Mouse (Mus musculus): ENCODE measurements around the gene Dock7.

Dock7 gene

GRCm38 (mm10) chr4:99121123-99121755 is 524 bp upstream of the Dock7 start:
- in situ Hi-C loops (cut with MboI), result no loop called here

- in situ Hi-C loops (cut with MboI), result no loop called here
Observed at GRCm38 (mm10) chr4:99119051-99119450, 1.7 kb downstream of the Dock7 start.

DNA sequence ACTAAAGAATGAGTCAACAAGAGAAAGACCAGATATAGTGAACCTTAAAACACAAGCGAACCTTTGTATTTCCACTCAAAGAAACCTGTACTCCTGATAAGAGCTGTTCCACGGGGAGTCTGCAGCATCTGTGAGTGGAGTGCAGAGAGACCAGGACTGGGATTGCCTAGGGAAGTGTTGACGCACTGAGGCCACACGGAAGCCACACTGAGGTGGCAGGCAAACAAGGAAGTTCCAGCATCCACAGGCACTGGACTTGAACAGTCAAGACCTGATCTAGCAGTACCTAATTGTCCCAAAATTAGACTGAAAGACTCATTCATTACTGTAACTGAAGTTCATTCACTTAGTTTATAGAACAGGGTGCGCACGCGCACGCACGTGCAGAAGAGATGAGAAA is 4.9 kb downstream of the Dock7 start:
- in situ Hi-C loops (cut with MboI), result no loop called here

- in situ Hi-C loops (cut with MboI), result no loop called here
Observed at GRCm38 (mm10) chr4:99111670-99112069, 9.0 kb downstream of the Dock7 start.

DNA sequence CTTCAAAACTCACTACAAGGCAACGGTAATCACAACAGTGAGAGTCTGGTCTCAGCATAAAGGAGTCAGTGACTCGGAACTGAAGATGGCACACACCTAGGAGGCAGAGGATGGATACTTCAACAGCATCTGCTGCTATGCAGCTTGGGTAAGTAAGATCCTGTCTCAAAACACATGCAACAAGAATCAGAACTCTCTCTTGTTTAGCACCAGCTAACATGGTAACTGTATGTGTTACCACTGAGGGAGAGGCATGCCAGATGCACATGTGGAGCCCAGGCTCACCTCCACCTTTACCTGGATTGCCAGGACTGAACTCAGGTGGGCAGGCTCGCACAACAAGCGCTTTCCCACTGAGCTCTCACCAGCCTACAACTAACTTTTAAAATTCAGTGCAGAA is 11.9 kb downstream of the Dock7 start:
- in situ Hi-C loops (cut with MboI), result no loop called here

DNA sequence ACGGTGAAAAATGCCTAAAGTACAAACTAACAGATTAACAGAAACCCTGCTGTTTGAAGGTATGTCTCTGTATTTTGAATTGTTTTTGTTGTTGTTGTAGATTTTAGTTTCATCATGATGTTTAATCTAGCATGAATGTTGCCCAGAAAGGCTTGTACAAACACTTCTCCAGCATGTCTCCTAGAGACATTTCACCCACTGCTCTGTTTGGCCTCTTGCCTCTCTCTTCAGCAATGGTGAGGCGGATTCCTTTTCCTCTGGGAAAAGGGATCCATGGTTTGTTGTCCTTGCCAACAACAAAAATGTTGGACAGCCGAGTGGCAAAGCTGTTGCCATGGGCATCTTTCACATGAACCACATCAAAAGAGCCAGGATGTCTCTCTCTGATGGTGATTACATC is 17.9 kb downstream of the Dock7 start:
- in situ Hi-C loops (cut with MboI), result no loop called here

DNA sequence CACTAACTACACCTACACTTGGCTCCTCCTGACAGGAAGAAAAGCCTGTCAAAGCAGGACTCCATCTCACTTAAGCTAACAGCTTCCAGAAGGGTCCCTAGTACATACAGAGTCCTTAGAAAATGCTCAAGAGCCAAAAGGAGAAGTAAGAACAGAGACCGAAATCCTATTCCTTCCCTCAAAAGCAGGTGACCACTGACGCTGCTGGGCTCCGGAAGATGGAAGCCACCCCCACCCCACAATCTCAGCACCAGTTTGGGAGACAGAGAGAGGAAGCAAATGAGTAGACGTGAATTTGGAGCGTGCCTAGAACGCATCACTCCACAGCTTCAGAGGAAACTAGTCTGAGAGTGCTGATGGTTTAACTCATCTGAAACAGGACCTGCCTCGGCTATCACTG is 20.0 kb downstream of the Dock7 start:
- in situ Hi-C loops (cut with MboI), result no loop called here

GRCm38 (mm10) chr4:99091777-99092176 is 28.9 kb downstream of the Dock7 start:
- in situ Hi-C loops (cut with MboI), result no loop called here

GRCm38 (mm10) chr4:99091151-99091701 is 29.5 kb downstream of the Dock7 start:
- in situ Hi-C loops (cut with MboI), result no loop called here

DNA sequence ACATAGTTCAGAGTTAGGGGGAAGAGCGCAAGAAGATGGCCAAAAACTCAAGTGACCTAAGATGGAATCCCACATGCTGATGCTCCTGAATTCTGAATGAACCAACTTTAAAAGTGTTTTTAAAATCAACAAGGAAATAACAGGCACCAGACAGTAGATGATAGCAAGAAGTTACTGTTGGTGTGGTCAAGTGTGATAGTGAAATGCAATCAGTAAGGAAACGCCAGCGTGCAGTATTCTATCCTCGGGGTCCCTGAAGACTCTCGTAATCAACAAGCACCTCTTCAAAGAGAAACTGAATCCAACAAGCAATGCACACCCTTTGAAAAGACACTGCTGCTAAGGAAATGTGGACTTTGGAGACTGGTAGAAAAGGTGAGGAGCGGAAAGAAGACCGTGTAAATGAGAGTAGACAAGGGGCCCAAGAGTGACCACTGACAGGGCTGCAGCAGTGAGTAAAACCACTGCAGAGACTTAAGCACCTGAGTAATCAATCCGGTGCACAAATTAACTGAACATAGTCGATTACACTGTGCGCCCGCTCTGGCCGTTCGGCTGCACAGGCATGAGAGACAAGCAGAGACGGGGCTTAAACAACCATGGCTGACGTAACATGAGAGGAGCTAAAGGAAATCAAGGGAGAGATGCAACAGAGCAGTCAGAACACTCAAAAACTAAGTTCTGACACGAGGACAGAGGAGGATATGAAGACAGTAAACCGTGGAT is 32.8 kb downstream of the Dock7 start:
- in situ Hi-C loops (cut with MboI), result no loop called here

GRCm38 (mm10) chr4:99083862-99084261 is 36.9 kb downstream of the Dock7 start:
- in situ Hi-C loops (cut with MboI), result no loop called here

GRCm38 (mm10) chr4:99081169-99081568 is 39.5 kb downstream of the Dock7 start:
- in situ Hi-C loops (cut with MboI), result no loop called here

- in situ Hi-C loops (cut with MboI), result no loop called here
Observed at GRCm38 (mm10) chr4:99078005-99078404, 42.7 kb downstream of the Dock7 start.

- in situ Hi-C loops (cut with MboI), result no loop called here
Observed at GRCm38 (mm10) chr4:99068806-99069205, 51.9 kb downstream of the Dock7 start.

DNA sequence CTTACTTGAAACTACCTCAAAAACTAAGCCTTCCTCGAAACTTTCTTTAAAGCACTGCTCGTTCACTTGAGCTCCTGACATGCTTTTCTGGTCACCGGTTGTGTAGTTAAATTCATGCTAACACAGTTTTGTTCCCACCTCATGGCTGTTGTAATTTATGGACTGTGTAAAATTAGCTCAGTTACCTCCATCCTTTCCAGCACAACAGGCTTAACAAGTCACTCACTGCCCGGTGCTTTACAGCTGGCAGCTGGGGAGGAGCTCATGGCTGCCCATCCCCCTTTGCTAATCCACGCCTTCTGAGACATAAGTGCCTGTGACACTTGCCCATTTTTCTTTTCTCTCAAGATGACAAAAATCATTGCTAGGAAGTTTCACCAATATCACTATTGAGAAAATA is 56.2 kb downstream of the Dock7 start:
- in situ Hi-C loops (cut with MboI), result no loop called here

- in situ Hi-C loops (cut with MboI), result no loop called here
Observed at GRCm38 (mm10) chr4:99048581-99048980, 72.1 kb downstream of the Dock7 start.

- in situ Hi-C loops (cut with MboI), result no loop called here
Observed at GRCm38 (mm10) chr4:99046471-99046870, 74.2 kb downstream of the Dock7 start.

DNA sequence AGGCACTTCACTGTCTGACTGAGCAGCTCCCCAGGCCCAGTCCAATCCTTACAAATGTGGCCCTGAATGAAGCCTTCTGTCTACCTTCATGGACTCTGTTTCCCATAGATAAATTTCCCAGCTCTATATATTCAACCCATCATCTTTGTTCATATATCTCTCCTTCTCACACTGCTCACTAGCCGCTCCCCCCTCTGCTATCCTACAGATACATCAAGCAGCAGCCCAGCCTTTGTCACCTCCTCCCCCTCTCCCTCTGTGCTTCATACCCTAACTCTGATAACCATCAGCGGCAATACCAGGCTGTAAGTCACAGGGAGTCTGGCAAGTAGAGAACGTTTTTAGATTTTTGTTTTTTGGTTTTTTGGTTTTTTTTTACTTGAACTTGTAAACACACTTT is 75.9 kb downstream of the Dock7 start:
- in situ Hi-C loops (cut with MboI), result no loop called here

- in situ Hi-C loops (cut with MboI), result no loop called here
Observed at GRCm38 (mm10) chr4:99032921-99033320, 87.8 kb downstream of the Dock7 start.

DNA sequence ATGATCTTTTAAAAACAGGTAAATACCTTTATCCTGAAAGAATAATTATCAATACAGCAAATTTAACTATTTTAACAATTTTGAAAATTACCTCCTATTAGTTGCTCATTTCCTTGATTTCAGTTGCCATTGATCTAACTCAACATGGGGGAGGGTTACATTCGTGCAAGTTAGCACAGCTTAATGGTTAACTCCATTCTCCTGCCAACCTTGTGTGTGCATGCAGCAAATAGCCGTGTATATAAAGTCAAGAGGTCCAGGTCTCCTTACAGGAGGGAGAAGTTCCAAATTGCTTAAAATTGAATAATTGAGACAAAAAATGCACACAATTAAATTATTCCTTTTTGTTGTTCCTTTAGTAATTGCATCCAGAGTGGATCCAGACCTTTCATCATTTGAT is 90.0 kb downstream of the Dock7 start, which contains the start of gene Angptl3:
Gene Angptl3 (plus strand): TSS at position 269 of the 400 bp plus-strand sequence.
- in situ Hi-C loops (cut with MboI), result no loop called here

DNA sequence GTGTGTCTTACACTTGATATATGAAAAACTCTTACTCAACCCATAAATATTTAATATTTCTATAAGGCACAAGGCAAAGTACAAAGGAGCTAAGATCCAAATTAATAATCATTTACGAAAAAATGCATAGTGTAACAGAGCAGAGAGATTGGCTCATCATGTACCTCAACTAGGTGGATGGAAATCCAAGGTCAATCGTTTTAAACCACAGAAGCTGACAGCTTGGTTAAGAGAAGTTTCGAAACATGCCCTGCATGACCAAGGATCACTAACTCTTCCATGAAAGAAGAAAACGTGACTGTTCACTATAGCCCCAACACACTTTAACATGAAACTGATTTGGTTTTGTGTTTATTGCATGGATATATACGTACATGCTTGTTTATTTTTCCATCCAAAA is 92.3 kb downstream of the Dock7 start:
- in situ Hi-C loops (cut with MboI), result no loop called here

DNA sequence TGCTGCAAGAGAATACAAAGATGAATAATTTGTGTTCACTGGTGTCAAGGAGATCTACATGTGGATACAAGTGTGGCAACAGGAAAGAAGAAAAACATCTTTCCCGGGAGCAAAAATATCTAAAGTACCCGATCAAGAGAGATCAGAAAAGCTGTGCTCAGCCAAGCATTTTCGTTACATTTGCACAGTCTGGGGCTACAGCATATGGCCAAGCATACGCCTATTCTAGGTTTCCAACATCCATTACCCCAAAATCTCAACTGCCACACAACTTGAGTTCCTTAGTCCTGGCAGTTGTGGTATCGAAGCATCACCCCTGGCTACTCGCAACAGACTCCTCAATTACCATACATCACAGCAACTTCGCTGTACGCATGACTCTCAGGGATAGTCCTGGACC is 98.5 kb downstream of the Dock7 start:
- in situ Hi-C loops (cut with MboI), result no loop called here

DNA sequence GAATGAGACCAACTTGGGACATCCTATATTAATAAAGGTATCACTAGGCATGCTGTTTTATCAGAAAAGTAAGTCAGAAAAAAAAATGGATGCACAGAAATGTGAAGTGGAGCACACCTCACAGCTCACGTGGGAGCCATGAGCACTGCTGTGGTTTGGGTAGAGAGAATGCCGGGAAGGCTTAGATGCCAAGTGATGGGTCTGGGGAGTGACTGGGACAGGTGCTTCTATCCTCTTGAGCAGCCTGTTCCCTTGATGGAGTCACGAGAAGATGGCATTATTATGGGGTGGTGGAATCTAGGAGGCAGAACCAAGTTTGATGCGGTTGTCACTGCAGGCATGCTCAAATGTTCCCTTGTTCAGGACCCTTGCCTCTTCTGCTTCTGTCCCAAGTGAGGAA is 109.7 kb downstream of the Dock7 start:
- in situ Hi-C loops (cut with MboI), result no loop called here
